Mouse (Mus musculus) embryo, embryonic 11 days (tissue): ENCODE results near the gene Ankrd34a.

ENCODE experiments used
- DNase-seq: peaks from one replicate; pipeline ENCODE4 v3.0.0-alpha.2; 2015

The Ankrd34a gene

DNA sequence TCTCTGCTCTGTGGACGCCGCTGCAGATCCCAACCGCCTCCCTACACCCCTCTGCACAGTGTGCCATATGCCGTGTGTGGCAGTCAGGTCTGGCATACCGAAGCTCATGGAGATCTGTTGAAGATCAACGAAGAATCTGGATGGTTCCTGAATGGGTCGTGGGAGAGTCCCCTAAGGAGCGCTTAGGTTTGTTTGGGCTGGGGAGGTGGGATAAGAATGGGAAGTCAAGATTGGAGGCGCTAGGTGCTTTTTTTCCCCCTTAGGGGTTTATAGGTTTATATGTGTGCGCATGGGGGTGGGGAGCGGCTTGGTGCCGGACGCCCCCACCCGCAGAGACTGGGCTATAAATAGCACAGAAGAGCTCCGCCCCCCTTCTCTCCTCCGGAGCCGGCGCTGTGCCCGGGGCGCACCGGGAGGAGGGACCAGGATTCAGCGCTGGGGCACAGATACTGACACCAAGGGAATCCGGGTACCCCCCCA, at the start of gene Ankrd34a:
Ankrd34a (plus strand) TSS at position 409 of the 480 bp plus-strand sequence.
- no peak for DNase-seq

- no peak for DNase-seq
Measured at GRCm38 (mm10) chr3:96546880-96547279, 49.6 kb upstream of the Ankrd34a start.

DNA sequence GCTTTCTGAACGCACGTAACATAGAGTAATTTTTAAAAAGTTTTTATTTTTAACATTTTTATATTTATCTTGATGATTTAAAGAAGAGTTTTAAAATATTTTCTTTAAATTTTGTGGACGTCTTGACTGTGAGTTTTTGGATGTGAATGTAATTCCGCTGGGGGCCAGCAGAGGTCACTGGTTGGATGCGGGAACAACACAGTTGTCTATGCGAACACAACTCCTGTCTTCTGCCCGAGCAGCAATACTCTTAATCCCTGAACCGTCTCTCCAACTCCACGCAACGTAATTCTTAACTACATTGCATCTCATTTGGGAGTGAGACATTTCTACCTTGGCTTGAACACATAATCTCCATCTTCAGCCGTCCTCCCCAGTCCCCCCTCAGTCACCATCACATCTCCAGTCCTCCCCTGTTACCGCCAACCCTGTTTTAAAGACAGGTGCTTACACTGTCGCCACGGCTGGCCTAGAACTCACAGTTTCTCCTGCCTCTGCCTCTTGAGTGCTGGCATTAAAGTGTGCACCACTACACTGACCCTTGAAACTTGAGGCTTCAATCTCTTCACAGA, 49.0 kb upstream of the Ankrd34a start:
- DNase-seq: peak; percentile 75

GRCm38 (mm10) chr3:96548824-96549223, 47.6 kb upstream of the Ankrd34a start:
- DNase-seq: no peak

- no peak for DNase-seq
Measured at GRCm38 (mm10) chr3:96549346-96549745, 47.1 kb upstream of the Ankrd34a start.

DNA sequence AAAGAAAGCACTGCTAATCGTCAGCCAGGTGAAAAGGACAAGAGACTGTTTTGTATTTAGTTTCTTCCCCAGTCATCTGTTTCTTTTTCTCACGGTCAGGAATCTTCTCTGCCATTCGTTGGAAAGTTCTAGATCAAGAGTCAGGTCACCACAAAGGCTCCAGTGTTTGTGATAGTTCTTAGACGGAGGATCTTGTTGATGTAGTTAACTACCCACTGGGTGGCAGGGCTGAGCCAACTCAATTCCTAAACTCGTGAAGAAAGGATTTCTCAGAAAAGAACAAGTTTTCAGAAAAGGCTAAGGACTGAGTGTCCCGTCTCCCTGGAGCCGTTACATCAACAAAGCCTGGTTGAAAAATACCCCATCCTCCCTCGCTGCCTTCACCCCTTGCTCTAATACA, 45.2 kb upstream of the Ankrd34a start:
- peak; percentile 78 for DNase-seq

DNA sequence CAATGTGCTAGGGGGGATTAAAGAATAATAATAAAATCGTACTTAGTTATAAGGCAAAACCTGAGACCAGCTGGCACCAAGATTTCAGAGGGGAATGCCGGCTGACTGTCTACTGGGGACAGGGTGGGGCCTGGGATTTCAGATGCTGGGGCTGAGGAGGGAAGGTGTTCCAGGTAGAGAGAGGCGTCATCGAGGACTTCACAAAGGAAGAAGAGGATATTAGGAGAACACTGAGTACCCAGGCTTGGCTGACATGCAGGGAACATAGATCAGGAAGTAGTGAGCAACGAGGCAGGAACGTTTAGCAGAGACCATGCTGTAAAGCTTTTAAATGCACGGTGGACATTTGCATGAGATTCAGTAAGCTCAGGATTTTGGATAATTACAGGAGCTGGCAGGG, 44.5 kb upstream of the Ankrd34a start:
- no peak for DNase-seq

DNA sequence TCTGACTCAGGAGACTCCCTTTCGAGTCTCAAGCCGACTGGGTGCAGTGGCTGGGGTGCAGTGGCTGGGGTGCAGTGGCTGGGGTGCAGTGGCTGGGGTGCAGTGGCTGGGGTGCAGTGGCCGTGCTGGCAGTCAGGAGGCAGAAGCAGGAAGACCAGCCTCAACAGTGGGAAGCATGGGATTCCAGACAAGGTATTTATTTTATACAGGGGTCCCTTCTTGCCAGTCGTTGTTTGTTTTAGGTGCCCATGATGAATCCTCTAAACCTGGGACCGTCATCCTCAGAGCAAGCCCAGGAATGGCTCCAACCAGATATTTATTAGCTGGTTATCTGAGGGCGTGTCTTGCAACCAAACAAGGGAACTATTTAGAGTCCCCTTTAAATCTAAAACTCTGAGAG, 42.8 kb upstream of the Ankrd34a start:
- no peak for DNase-seq

DNA sequence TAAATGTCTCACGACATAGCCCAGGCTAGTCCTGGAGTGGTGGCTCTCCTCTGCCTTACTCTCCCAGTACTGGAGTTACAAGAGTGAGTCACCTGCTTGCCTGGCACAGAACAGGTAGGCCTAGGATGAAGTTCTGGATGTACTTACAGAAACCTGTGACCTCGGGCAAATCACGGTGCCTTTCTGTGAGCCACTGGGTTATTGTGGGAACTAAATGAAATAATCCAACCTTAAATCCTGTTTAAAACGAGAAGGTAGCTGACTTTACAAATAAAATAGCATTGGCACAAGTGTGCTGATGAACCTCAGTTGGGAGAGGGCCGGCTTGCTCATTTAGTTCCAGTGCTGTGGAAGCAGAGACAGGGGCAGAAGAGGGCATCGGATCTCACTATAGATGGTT, 42.2 kb upstream of the Ankrd34a start:
- no peak for DNase-seq

DNA sequence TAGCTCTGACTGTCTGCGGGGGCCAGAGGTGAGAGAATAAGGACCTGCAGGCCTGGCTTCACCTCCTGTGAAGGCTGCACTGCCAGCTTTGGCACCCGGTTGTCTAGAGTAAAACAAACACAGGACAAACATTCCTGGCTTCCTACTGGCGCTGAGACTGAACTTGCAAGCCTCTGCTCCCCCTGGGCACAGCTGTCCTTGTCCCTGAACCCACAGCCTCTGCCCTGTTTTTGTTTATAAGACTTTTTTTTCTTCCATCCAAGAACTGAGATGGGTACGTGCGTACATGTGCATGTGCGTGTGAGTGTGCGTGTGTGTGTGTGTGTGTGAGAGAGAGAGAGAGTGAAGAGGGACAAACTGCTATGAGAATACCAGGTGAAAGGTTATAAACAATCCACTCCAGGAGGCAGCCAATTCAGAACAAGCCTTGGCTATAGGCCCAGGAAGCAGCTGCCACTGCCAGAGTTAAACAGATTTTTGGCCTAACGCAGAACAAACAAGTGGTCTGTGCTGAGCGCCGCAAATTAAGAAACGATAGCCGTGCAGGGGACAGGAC, 41.3 kb upstream of the Ankrd34a start:
- no peak for DNase-seq

- DNase-seq: no peak
Measured at GRCm38 (mm10) chr3:96555999-96556614, 40.3 kb upstream of the Ankrd34a start.

DNA sequence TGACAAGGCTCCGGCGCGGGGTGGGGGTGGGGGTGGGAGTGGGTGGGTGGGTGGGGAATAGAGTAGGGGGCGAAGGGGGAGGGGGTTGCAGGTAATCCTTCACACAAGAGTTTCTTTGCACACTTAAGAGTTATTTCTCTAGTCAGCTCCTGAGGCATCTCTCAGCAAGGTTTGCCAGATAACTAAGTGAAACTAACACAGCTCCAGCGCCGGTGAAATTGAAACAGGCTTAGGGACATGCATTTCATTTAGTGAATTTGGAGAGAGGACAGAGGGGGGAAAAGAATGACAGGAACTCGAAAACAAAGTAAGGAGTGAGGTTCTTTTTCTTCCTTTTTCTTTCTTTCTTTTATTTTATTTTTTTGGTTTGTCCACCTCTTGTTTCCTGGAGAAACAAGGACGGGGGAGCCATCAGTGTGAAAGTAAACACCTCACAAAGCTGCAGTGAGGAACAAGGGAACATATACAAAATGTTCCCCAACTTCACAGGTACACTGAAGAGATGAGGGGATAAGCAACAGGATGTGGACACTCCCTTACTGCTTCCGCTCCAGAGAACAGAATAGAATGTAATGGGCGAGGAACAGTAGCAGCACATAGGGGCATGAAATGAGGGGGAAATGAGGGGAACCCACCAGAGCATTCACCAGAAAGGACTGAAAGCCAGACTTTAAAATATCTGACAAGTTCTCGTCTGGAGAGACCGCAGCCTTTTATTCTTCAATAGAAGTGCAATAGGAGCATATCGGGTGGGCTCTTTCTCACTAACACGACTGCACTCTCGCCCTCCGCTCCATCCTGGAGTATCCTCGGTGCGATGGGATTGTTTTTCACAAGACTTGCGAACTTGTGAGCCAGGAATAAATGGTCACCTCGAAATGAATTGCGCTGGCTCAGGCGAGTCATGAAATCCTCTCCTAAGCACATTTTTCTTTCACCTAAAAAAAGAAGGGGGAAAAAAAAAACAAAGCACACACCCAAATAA, 39.5 kb upstream of the Ankrd34a start:
- DNase-seq: peak; percentile 37

DNA sequence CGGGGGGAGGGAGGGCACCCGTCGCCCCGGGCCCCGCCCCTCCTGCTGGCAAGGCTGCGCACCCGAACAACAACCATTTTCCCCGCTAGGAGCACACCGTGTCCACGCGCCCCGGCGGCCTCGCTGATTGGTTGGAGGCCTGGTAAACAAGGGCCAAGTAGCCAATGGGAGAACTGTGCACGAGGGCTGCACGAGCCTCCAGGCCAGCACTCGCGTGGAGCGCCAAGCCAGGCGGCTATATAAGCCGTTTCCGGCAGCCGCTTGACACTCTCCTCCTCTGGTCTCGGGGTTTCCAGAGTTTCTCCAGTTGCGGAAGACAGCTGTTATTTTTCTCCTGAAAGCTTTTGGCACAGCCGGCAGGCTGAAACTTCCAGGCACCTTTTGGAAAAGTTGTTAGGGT, 38.7 kb upstream of the Ankrd34a start, which contains the start of gene Txnip:
Txnip (plus strand) TSS at position 264 of the 400 bp plus-strand sequence.
- peak; percentile 100 for DNase-seq

DNA sequence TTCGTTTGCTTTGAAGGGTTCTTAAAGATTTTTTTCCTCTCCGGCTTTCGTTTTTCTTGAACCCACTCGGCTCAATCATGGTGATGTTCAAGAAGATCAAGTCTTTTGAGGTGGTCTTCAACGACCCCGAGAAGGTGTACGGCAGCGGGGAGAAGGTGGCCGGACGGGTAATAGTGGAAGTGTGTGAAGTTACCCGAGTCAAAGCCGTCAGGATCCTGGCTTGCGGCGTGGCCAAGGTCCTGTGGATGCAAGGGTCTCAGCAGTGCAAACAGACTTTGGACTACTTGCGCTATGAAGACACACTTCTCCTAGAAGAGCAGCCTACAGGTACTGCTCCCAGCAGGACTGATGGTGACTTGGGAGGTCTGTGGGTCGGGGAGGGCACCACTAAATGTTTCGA, 38.3 kb upstream of the Ankrd34a start:
- peak; percentile 39 for DNase-seq

- no peak for DNase-seq
Measured at GRCm38 (mm10) chr3:96558668-96559196, 37.7 kb upstream of the Ankrd34a start.

GRCm38 (mm10) chr3:96559398-96559910, 37.0 kb upstream of the Ankrd34a start:
- DNase-seq: no peak

DNA sequence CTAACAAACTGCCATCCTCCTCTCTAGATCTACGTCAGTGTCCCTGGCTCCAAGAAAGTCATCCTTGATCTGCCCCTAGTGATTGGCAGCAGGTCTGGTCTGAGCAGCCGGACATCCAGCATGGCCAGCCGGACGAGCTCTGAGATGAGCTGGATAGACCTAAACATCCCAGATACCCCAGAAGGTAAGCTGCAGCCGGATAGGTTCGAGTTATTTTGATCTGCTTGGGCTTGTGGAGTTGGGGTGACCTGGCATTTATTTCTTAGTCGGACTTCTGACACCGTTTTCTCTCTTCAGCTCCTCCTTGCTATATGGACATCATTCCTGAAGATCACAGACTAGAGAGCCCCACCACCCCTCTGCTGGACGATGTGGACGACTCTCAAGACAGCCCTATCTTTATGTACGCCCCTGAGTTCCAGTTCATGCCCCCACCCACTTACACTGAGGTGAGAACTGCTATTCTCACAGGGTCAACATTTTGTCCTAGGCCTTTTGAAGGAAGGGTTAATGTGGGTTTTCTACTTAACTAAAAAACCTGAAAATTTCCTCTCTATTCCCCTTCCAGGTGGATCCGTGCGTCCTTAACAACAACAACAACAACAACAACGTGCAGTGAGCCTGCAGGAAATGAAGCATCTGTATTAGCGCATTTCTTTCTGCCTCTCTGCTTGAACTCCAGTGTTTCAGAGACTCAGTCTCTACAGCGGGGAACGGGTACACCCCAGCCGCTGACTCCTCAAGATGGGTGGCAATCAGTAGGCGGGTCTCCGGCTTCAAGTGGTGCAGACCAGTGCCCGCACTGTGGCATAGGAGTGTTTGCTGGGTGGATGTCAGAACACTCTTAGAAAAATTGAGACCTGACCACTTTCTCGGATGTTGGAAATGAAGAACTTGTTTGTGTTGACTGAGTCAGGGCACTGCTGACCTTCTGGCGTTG, 36.3 kb upstream of the Ankrd34a start:
- DNase-seq: no peak

GRCm38 (mm10) chr3:96560881-96561668, 35.4 kb upstream of the Ankrd34a start:
- no peak for DNase-seq

DNA sequence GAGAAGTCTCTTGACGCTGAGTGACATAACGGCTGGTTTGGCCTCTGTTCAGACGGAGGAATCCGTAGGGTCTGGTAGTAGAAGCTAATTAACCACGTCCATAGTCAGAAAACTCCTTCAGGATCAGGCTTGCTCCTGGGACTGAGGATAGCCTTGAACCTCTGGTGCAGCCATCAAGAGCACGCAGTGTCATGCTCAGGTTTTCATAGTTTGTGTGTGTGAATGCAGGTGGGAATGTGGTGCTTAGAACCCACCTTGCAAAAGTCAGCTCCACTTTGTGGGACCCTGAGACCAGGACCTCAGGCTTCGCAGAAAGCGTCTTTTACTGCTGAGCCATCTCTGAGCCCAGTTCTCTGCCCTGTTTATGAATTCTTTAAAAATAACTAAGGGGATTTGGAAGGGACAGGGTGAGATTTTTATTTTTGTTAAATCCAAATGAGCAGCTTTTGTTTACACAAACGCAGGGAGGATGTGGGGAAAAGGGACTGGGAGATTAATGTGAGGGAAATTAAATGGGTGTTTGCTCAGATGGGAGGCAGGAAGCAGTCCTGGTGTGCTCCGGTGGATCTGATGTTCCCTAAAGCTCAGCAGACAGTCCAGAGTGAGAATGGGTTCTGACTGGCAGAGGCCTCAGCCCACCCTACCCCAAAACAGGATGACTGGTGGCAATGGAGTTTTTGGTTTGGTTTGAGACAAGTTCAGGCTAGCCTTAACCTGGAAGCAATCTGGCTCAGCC, 34.3 kb upstream of the Ankrd34a start:
- no peak for DNase-seq

DNA sequence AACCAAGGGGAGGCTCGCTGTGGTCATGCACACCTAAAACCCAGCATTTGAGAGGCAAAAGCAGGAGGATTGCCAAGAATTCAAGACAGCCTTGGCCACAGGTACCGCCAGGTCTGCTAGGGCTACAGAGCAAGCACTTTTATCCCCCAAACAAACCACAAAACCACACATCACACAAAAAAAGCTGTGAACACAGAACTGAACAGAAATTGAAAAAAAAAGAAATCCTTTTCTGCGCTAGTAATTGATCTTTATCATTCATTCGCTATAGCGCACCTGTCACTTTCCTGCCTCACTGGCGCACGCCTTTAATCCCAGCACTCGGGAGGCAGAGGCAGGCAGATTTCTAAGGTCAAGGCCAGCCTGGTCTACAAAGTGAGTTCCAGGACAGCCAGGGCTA, 33.2 kb upstream of the Ankrd34a start:
- no peak for DNase-seq
